Mouse (Mus musculus) adrenal gland, postnatal 10 days (tissue): ENCODE data around the gene Olig3. TPM values are rescaled to one million over a fixed set of nuclear protein-coding genes. Genes with fewer than 3 reads are reported as not detected.
"Not testable (repeated sequence)": the region's sequence is repeated elsewhere in the genome, so short reads cannot be mapped to it uniquely, and the experiment has no call there.

Experiments used
- DNase-seq: peaks from one replicate; pipeline ENCODE4 v3.0.0; 2021; ENCODE audit warnings: mixed read lengths
- total RNA-seq, 2 experiments: library from RNA; stranded (reverse); gene quantifications; 2 replicates each; pipeline ENCODE4 v1.2.3; 2021

Olig3 gene
- total RNA-seq, 2 experiments from 2014 or later: not detected

DNA sequence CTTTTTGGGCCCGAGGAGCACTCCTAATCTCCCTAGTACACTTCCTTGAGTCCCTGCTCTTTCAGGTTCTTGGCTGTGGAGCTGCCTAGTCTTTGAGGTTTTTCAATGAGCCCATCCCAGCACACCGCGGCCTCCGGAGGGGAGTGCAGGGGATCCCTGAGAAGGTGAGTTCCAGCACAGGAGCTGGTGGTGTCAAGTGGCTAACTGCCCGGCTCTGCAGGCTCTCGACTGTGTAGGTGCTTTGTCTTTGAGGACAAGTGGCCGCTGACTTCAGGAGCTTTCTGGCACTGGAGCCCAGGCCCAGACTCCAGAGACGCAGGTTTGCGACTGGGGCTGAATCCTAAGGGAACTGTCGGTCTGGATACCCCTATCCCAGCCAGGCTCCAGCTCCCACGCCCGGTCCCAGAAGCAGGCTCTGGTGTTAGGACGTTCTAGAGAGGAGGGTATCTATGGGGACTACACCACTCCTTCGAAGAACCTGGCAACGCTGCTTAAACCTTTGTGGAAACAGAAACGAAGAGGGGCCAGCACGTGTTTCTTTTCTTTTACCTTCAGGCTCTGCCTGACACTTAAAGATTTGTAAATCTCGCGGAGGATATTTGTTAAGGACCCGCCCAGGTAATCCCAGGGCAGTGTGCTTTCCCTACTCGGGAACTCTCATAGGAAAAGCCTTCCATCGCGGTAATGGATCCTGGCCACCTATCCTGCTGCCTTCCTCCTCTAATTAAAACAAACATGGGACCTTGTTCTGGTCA, 5.4 kb downstream of the Olig3 start:
- DNase-seq: no peak

DNA sequence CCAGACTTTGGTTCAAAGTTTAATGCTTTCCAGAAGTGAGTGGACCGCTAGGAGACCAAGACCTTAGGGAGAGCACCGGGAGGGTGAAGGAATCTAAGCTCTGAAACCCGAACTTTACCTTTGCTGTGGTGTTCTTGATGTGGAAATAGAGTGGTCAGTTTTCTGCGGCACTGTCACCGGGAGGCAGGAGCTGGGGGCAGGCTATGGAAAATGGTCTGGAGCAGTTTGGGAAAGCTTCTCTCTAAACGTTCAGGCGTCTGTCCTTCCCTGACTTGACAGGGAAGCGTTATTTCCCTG, 5.9 kb downstream of the Olig3 start:
- DNase-seq: no peak

DNA sequence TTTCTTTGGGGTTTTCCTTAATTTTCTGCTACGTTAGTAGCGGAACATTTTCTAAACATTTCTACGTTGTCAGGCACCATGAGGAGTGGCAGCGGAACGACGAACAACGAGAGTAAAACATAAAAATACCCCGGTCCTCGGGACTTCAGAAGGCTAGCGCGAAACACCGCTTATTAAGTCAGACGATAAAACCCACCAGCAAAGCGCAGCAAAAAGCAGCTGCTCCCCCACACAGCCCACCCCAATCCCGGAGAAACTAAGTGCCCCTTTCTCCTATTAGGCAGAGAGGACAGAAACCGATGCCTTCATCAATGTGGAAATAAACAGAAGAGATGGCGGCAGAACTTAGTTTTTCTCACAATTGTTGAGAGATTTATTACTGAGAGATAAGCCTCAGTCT, 6.5 kb downstream of the Olig3 start:
- DNase-seq: no peak

DNA sequence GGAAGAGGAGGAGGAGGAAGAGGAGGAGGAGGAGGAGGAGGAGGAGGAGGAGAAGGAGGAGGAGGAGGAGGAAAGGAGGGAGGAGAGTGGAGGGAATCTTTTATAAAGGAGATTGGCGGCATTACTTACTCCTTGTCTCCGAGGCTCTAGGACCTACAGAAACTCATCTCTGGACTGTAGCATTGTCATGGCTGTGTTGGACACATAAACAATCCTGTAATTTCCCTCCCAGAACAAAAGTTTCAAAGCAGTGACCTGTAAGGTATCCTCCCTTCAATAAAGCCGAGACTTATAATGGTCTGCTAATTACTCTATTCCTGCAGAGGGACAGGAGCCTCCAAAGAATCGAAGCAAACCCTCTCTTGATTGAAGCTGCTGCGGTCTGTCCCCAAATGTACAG, 7.0 kb downstream of the Olig3 start:
- DNase-seq: no peak

DNA sequence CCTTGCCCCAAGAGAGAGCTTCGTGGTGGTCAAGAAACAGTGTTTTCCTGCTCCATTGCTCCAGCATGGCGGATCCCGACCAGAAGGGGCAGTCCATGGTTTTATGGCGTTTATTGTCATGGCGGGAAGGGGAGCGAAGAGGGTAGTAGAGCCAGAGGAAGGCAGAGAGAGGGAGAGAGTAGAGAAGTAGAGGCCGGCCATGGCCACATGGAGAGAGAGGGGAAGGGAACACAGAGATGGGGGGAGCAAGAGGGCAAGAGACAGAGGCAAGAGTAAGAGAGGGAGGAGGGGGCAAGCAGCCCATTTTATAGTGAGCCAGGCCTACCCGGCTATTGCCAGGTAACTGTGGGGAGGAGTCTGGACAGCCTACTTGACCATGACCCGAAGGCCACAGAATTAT, 12.8 kb downstream of the Olig3 start:
- no peak for DNase-seq

DNA sequence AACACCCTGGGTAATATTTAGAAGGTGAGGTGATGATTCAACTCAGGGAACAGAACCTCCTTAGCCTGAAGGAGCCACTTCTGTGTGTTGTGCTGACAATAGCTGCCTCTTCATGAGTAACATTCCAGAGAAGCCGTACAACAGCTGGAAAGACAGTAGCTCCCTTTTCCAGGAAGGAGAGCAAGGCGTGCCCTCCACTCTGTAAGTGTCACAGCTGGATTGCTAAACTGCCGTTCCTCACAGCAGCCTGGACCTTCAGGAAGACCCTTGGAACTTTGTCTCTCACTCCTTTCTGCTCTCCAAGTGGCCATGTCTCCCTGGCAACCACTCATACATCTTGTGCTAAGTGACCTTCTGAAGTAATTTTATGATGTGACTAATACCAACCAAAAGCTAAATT, 13.8 kb downstream of the Olig3 start:
- DNase-seq: no peak

DNA sequence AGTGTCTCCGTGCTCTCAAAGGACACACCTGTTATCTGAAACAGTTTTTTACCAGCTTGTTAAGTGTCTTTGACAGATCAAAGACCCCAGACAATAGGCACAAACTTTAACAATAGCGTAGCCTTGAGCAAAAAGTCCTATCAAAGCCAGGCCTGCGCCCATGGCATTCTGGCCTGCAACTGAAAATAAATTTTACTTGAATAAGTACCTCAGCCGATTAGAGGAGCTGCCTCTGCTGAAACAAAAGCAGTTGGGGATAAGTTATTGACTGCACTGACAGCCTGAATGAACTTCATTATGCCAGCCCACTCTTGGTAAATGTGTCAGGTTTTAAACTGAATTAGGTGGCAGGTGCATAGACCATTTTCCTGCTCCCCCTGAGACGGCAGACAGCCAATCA, 15.9 kb downstream of the Olig3 start:
- no peak for DNase-seq

DNA sequence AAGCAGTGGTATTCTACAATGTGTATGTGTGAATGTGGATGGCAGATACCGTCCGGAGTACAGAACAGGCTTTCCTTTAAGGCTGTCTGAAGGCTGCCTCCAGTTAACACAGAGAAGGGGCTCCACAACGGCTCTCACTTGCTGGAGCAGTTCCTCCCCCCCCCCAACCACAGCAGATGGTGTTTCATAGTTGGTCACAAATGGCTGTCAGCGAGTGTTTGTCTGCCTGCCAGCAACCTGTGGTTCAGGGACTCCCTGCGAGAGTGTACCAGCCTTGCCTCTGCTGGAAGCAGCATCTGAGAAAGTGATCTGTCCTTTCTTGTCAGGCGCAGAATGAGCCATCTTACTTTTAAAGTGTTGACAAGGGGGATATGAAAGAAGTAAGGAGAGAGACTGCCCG, 17.5 kb downstream of the Olig3 start:
- no peak for DNase-seq

DNA sequence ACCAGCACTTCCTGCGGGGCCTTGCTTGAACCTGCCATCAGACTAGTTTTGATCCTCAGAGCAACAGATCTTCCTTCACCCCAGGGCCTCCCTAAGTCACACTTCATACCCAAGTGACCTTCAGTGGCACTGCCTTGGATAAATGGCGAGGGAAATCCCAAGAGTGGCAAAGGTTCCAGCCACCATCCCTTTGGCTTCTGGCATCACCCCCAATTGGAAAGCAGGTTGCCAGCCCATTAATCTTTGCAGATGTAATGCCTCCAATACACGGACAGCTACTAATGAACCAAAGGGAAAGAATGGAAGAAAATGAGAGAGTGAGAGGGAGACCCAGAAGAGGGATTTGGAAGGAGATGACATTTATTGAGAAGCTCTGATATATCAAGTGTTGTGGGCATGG, 18.0 kb downstream of the Olig3 start:
- DNase-seq: no peak

DNA sequence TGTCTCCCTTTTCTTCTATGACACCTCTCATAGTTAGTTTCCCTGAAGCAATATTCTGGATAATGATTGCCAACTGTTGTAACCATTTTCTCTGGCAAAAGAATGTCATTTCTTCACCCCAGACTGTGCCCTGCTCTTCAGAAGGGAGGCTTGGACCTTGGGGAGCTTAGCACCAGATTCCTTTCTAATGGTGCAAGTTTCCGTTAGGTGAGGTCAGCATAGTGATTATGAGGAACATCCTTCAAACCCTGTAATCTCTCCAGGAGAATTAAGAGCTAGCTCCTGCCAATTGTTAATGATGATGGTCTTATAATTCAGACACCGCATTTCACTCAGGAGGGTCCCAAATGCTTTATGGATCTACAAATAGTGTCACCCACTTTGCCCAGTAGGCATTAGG, 19.5 kb downstream of the Olig3 start:
- DNase-seq: no peak

DNA sequence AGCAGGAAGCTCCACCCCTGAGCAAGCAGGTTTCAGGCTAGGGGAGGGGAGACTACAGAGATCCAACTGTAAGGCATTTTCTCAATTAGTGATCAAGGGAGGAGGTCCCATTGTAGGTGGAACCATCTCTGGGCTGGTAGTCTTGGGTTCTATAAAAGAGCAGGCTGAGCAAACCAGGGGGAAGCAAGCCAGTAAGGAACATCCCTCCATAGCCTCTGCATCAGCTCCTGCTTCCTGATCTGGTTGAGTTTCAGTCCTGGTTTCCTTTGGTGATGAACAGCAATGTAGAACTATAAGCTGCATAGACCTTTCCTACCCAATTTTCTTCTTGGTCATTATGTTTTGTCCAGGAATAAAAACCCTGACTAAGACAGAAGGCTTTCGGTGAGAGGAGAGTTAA, 24.6 kb downstream of the Olig3 start:
- DNase-seq: not testable (repeated sequence)

DNA sequence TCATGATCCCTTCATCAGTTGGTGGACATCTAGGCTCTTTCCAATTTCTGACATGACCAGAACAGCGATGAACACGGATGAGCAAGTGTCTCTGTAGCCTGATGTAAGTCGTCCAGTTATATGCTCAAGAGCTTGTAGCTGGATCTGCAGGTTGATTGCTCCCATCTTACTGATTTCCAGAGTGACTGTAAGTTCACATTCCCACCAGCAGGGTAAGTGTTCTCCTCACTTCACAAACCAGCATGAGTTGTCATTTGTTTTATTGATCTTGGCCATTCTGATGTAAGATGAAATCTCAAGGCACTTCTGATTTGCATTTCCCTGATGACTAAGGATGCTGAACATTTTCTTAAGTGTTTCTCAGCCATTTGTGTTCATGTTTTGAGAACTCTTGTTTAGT, 27.8 kb downstream of the Olig3 start:
- DNase-seq: no peak

DNA sequence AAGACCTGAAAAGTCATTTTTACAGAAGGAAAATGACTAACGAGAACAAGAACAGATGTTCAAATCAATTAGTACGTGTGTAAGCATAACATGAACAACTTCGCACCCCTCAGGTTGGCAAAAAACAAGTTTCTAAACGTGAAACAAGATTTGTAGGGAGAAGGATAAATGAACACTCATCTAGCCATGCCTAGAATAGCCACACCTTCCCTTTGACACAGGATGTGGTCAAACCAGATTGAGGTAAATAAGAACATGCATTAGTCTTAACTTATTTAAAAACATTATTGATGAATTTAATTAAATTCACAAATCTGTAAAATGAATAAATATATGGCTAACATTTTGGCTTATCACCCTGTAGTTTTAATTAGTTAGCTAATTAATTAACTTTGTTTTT, 35.5 kb downstream of the Olig3 start:
- no peak for DNase-seq

DNA sequence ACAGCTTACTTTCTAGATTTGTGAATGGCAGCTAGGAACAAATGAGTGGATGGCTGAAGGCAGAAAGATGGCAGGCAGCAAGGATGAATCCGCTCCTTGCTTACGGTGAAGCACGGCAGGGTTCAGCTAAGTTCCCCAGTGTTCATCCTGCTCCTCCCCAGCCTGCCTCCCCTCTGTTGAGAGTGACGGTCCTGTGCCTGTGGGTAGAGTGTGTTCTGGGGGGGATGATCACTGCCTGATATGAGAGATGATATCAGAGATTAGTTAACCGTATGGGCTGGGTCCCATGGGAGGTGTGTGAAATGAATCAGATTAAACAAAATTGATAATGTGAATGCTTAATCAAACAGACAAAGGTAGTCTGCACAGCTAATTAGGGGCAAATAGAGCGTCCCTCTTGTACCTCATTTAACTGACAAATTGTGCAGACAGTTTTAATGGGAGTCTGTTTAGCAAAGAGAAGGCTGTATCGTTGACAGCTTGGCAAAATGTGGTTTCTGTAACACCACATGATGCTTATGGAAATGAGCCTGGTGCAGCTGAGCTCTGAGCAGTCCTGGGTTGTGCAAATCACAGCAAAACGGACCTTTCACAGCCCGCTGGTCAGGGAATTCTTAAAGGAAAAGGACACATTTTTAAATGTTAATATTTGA, 40.3 kb downstream of the Olig3 start:
- DNase-seq: no peak

DNA sequence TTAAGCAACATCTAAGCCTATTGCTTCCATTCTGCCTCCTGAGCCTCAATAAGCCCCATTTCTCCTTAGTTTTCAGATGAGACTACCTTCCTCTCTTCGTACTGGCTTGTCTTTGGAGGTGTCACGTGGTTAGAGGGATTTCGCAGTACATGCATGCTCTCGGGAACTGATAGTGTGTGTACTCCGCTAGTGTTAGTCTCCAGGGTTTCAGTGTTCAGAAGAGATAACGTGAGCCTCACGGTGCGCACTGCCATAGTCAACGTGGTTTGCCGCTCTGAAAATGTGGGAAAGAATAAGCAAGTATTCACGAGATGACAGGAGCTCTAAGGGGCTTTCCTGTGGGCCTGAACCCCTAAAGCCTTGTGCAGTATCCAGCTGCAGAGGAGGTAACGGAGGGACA, 41.1 kb downstream of the Olig3 start:
- DNase-seq: no peak

DNA sequence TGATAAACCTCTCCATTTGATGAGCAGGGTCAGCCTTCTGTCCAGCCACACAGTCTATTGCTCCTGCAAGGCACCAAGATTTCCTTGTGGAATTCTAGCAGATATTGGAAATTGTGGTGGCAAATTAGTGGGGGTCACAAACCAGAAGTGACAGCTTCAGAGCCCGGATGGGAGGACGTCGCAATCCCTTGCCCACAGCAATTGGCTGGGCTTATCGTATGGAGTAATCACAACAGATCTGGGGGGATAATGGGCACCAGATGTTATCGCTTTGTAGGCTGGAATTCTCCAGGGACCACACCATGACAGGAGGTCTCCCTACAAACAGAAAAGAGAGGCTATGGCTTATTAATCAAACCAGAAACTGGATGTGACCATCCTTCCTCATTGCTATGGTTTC, 44.8 kb downstream of the Olig3 start:
- no peak for DNase-seq

DNA sequence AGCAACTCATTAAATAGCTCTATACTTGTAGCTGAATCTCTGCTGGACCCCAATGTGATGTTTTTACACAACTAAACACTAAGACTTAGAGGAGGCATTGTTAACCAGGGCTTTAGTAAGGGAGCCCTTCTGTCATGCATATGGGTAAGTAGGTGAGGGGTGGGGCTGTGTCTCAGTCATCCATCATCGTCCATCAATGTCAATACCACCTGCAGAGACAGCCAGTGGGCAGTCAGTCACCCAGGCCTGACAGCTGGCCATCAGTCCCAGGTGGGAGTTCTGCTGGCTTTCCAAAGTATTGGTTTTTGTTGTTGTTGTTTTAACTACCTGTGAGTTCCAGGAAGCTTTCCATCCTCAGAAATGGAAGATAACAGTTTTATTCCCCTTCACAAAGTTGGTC, 48.1 kb downstream of the Olig3 start:
- DNase-seq: no peak

DNA sequence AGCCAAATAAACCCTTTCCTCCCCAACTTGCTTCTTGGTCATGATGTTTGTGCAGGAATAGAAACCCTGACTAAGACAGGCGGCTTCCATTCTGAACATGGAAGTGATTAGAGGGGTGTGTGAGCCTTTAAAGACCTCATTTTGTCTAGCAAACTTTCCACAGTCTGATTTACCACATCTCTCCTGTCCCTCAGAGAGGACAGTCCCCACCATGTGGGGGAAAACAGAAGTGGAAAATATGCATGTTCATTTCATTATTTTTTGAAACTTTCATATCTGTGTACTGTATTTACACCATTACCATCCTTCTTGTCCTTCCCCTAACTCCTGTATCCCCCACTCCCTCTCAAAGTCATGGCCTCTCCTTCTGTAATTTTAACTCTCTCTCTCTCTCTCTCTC, 49.6 kb downstream of the Olig3 start:
- no peak for DNase-seq

DNA sequence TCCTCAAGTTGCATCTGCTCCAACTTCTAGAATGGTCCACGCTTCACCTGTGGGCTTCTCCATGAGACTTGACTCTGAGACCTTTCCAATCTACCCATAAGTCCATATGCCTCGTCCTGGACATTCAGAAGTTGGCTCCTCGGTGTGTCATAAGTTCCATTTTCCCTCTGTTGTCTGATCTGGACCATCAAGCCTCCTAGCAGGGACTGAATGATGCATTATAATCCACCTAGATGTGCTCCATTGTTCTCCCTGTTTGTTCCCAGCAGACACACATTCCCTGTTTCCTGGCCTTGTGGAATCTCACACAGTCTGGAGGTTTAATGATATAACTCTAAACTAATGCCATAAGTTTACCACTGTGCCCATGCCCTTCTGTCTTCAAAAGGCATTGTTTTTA, 50.8 kb downstream of the Olig3 start:
- DNase-seq: no peak

Other genes with a start within 250 kb of the Olig3 start
- gene Ifngr1, start 235.4 kb downstream of the Olig3 start, total RNA-seq: 10 to 100 TPM; 60.2 to 87.8 TPM